Mouse (Mus musculus): ENCODE data around the gene Hsdl2. TPM values are rescaled to one million over a fixed set of nuclear protein-coding genes. Genes with fewer than 3 reads are reported as not detected.

Hsdl2 gene
- polyA plus RNA-seq, 1 experiment from 2014 or later = 31.8 TPM

DNA sequence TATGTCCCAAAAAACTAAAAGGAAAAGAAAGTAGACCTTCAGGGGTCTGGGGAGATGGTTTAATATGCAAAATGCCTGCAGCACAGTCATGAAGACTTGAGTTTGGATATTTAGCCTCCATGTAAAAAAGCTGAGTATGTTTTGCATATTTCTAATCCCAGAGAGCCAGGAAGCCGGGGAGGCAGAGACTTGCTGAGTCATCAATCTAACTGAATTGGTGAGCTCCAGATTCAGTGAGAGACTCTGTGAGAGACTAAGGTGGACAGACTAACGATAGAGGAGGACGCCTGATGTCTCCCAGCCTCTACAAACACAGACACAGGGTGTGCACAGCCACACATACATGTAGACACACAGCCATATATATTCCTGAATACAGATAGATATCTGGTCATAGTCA lies 23.5 kb downstream of the Hsdl2 start:
- ATAC-seq (ENCODE audit: insufficient read depth, low FRiP score) = no peak
- no peaks in the 10 kb centered on the region for H3K36me3 ChIP-seq (ENCODE audit: control insufficient read depth, insufficient read depth, low read length)
- H3K9ac ChIP-seq (ENCODE audit: low read length) = no peak overlapping the region
- H3K27me3 ChIP-seq (ENCODE audit: control insufficient read depth, insufficient read depth, low read length) = no peaks in the 10 kb centered on the region
- no peak overlapping the region for H3K4me3 ChIP-seq (replicated peaks; ENCODE audit: low read length)
- no peak overlapping the region for H3K4me2 ChIP-seq (ENCODE audit: low read depth, low read length)
- no peaks in the 10 kb centered on the region for H3K9me3 ChIP-seq (replicated peaks; ENCODE audit: control insufficient read depth, low read length)
- 67% methylated on average over 3 of the region's 3 CpGs for WGBS
- no peak overlapping the region for H3K27ac ChIP-seq (ENCODE audit: low read length)
- H3K4me1 ChIP-seq (ENCODE audit: control insufficient read depth, insufficient read depth, low read length) = no peaks in the 10 kb centered on the region

DNA sequence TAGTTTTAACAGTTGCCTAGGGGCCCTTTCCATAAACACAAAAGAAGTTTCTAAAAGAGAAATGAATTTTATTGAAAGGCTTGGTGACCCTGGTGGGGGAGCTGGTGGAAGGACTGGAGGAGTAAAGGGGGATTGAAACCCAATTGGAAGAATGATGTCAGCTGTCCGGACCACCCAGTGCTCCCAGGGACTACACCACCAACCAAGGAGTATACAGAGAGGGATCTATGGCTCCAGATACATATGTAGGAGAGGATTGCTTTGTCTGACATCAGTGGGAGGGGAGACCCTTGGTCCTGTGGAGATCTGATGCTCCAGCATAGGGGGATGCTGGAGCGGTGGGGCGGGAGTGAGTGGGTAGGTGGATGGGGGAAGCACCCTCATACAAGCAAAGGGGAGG lies 24.1 kb downstream of the Hsdl2 start:
- no peak overlapping the region for H3K4me2 ChIP-seq (ENCODE audit: low read depth, low read length)
- H3K9me3 ChIP-seq (replicated peaks; ENCODE audit: control insufficient read depth, low read length) = no peaks in the 10 kb centered on the region
- no peaks in the 10 kb centered on the region for H3K4me1 ChIP-seq (ENCODE audit: control insufficient read depth, insufficient read depth, low read length)
- no peak for ATAC-seq (ENCODE audit: insufficient read depth, low FRiP score)
- H3K36me3 ChIP-seq (ENCODE audit: control insufficient read depth, insufficient read depth, low read length) = no peaks in the 10 kb centered on the region
- H3K27me3 ChIP-seq (ENCODE audit: control insufficient read depth, insufficient read depth, low read length) = no peaks in the 10 kb centered on the region
- H3K9ac ChIP-seq (ENCODE audit: low read length) = no peak overlapping the region
- H3K4me3 ChIP-seq (replicated peaks; ENCODE audit: low read length) = no peak overlapping the region
- H3K27ac ChIP-seq (ENCODE audit: low read length) = no peak overlapping the region
- 94% methylated on average over 3 of the region's 3 CpGs for WGBS

DNA sequence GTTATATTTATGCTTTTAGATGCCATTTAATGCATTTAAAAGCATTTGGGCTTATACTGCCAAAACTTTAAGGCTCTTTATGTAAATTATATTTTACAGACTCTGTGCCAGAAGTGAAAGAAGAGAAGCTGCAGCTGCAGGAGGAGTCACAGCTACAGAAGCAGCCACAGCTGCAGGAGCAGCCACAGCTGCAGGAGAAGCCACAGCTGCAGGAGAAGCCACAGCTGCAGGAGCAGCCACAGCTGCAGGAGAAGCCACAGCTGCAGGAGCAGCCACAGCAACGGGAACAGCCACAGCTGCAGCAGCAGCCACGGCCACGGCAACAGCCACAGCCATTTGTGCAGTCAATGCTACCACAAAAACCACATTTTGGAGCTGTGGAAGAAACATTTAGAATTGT lies 29.0 kb downstream of the Hsdl2 start:
- Histone ChIP-seq H3K9ac (ENCODE audit: low read length) (no peak overlapping the region), H3K4me3 (replicated peaks; ENCODE audit: low read length) (no peak overlapping the region), H3K4me1 (ENCODE audit: control insufficient read depth, insufficient read depth, low read length) (no peaks in the 10 kb centered on the region), H3K27ac (ENCODE audit: low read length) (peak overlapping the region; percentile 46), H3K36me3 (ENCODE audit: control insufficient read depth, insufficient read depth, low read length) (no peaks in the 10 kb centered on the region), H3K9me3 (replicated peaks; ENCODE audit: control insufficient read depth, low read length) (no peaks in the 10 kb centered on the region), H3K27me3 (ENCODE audit: control insufficient read depth, insufficient read depth, low read length) (no peaks in the 10 kb centered on the region), H3K4me2 (ENCODE audit: low read depth, low read length) (no peak overlapping the region)
- 57% methylated on average over 3 of the region's 3 CpGs for WGBS
- no peak for ATAC-seq (ENCODE audit: insufficient read depth, low FRiP score)

DNA sequence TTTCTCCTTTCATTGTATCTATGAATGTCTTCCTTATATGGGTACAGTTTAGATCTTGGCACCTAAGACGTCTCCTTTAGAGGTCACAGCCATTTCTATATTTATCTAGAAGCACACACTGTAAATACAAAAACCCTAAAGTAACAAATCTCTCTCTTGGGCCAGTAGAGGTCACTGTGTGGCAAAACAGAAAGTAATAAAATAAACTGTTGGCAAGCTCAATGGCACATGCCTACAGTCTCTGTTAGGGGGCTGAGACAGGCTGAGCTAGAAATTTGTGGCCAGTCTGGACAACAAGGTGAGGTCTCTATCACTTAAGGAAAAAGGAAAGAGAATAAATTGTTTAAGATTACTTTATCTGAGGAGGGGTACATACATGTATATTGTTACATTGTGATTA lies 33.6 kb downstream of the Hsdl2 start:
- Histone ChIP-seq H3K4me2 (ENCODE audit: low read depth, low read length) (no peak overlapping the region), H3K27ac (ENCODE audit: low read length) (no peak overlapping the region), H3K4me1 (ENCODE audit: control insufficient read depth, insufficient read depth, low read length) (no peaks in the 10 kb centered on the region), H3K9me3 (replicated peaks; ENCODE audit: control insufficient read depth, low read length) (no peaks in the 10 kb centered on the region), H3K9ac (ENCODE audit: low read length) (no peak overlapping the region), H3K4me3 (replicated peaks; ENCODE audit: low read length) (no peak overlapping the region), H3K36me3 (ENCODE audit: control insufficient read depth, insufficient read depth, low read length) (no peaks in the 10 kb centered on the region), H3K27me3 (ENCODE audit: control insufficient read depth, insufficient read depth, low read length) (no peaks in the 10 kb centered on the region)
- WGBS = 17% methylated on average over 1 of the region's 1 CpGs
- ATAC-seq (ENCODE audit: insufficient read depth, low FRiP score) = no peak

- Histone ChIP-seq H3K9me3 (replicated peaks; ENCODE audit: control insufficient read depth, low read length) (no peaks in the 10 kb centered on the region), H3K27ac (ENCODE audit: low read length) (no peak overlapping the region), H3K4me1 (ENCODE audit: control insufficient read depth, insufficient read depth, low read length) (no peaks in the 10 kb centered on the region), H3K4me2 (ENCODE audit: low read depth, low read length) (no peak overlapping the region), H3K36me3 (ENCODE audit: control insufficient read depth, insufficient read depth, low read length) (no peaks in the 10 kb centered on the region), H3K9ac (ENCODE audit: low read length) (no peak overlapping the region), H3K4me3 (replicated peaks; ENCODE audit: low read length) (no peak overlapping the region), H3K27me3 (ENCODE audit: control insufficient read depth, insufficient read depth, low read length) (no peaks in the 10 kb centered on the region)
- ATAC-seq (ENCODE audit: insufficient read depth, low FRiP score) = no peak
- 83% methylated on average over 5 of the region's 5 CpGs for WGBS
These were observed 38.4 kb downstream of the Hsdl2 start for GRCm38 (mm10) chr4:59619611-59620245.

DNA sequence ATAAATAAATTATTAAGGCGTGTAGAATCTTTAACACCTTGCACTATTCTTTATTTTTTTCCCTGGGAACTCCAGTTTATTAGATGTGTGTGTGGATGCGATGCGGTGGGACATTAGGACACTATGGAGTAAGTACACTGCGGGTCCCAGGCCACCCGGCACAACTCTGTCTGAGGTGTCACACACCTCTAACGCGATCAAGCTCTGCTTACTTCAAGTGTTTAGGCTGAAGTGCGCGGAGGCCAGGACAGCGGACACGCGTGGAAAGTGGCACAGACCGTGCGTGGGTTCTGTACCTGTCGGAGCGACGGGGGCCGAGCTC lies 44.3 kb downstream of the Hsdl2 start:
- Histone ChIP-seq H3K36me3 (ENCODE audit: control insufficient read depth, insufficient read depth, low read length) (no peaks in the 10 kb centered on the region), H3K9me3 (replicated peaks; ENCODE audit: control insufficient read depth, low read length) (no peaks in the 10 kb centered on the region), H3K27me3 (ENCODE audit: control insufficient read depth, insufficient read depth, low read length) (no peaks in the 10 kb centered on the region), H3K9ac (ENCODE audit: low read length) (peak overlapping the region; percentile 92), H3K4me3 (replicated peaks; ENCODE audit: low read length) (peak overlapping the region; percentile 96), H3K27ac (ENCODE audit: low read length) (peak overlapping the region; percentile 38; the same call in 1 of the 2 replicates), H3K4me1 (ENCODE audit: control insufficient read depth, insufficient read depth, low read length) (peaks cover 12% of the 10 kb centered on the region), H3K4me2 (ENCODE audit: low read depth, low read length) (peak overlapping the region; percentile 68)
- 2% methylated on average over 18 of the region's 18 CpGs for WGBS
- ATAC-seq (ENCODE audit: insufficient read depth, low FRiP score) = no peak

GRCm38 (mm10) chr4:59625998-59626910 lies 44.9 kb downstream of the Hsdl2 start, which contains the start of gene E130308A19Rik:
E130308A19Rik (plus strand) TSS chr4:59626211.
- Histone ChIP-seq H3K4me2 (ENCODE audit: low read depth, low read length) (peak within 1 kb of the TSS; percentile 68), H3K4me1 (ENCODE audit: control insufficient read depth, insufficient read depth, low read length) (peaks cover 12% of the 10 kb centered on the region), H3K9me3 (replicated peaks; ENCODE audit: control insufficient read depth, low read length) (no peaks in the 10 kb centered on the region), H3K4me3 (replicated peaks; ENCODE audit: low read length) (peak within 1 kb of the TSS; percentile 96), H3K27me3 (ENCODE audit: control insufficient read depth, insufficient read depth, low read length) (no peaks in the 10 kb centered on the region), H3K27ac (ENCODE audit: low read length) (peak within 1 kb of the TSS; percentile 57), H3K9ac (ENCODE audit: low read length) (peak within 1 kb of the TSS; percentile 92), H3K36me3 (ENCODE audit: control insufficient read depth, insufficient read depth, low read length) (no peaks in the 10 kb centered on the region)
- ATAC-seq (ENCODE audit: insufficient read depth, low FRiP score) = peak; percentile 94
- 1% methylated on average over 101 of the region's 120 CpGs for WGBS

GRCm38 (mm10) chr4:59628255-59628654 lies 46.9 kb downstream of the Hsdl2 start:
- Histone ChIP-seq H3K4me2 (ENCODE audit: low read depth, low read length) (no peak overlapping the region), H3K9ac (ENCODE audit: low read length) (no peak overlapping the region), H3K27ac (ENCODE audit: low read length) (no peak overlapping the region), H3K9me3 (replicated peaks; ENCODE audit: control insufficient read depth, low read length) (no peaks in the 10 kb centered on the region), H3K4me3 (replicated peaks; ENCODE audit: low read length) (no peak overlapping the region), H3K36me3 (ENCODE audit: control insufficient read depth, insufficient read depth, low read length) (no peaks in the 10 kb centered on the region), H3K4me1 (ENCODE audit: control insufficient read depth, insufficient read depth, low read length) (peaks cover 12% of the 10 kb centered on the region), H3K27me3 (ENCODE audit: control insufficient read depth, insufficient read depth, low read length) (no peaks in the 10 kb centered on the region)
- WGBS = 54% methylated on average over 4 of the region's 4 CpGs
- ATAC-seq (ENCODE audit: insufficient read depth, low FRiP score) = no peak

DNA sequence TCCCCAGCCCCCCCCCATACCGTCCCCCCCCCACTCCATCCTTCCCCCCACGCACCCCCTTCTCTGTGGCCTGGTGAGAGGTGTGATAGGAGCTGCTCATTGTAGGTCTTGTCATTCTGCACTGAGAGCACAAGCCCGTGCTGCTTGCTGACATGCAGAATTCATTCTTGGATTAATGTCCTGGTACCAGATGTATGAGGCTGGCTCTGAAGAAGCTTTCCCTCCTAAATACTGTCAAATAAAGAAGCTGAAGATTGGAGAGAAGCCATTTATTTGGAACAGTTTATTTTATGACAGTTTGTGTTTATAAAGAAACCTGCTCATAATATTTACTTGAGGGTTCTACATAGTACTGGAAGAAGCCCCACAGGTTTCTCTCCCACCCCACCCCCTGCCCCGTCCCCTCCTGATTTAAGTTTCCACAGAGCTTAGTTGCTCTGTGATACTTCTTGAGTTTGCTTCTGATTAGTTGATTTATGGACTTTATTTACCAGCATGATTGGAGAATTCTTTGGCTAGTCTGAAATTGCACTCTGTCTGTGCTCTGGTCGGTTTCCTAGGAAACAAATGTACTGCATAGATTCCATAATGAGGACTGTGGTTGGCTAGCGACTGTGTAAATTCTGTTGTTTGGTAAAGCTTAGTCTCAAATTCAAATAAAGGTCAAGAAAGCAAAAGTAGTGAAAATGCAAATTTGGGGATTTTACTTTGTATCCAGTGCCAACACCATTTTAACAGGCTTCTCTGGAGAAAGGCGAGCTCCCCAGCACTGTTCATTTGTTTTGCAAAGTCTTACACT lies 47.9 kb downstream of the Hsdl2 start:
- Histone ChIP-seq H3K27me3 (ENCODE audit: control insufficient read depth, insufficient read depth, low read length) (no peaks in the 10 kb centered on the region), H3K4me2 (ENCODE audit: low read depth, low read length) (no peak overlapping the region), H3K4me1 (ENCODE audit: control insufficient read depth, insufficient read depth, low read length) (peaks cover 12% of the 10 kb centered on the region), H3K9ac (ENCODE audit: low read length) (no peak overlapping the region), H3K27ac (ENCODE audit: low read length) (peak overlapping the region; percentile 18), H3K9me3 (replicated peaks; ENCODE audit: control insufficient read depth, low read length) (no peaks in the 10 kb centered on the region), H3K36me3 (ENCODE audit: control insufficient read depth, insufficient read depth, low read length) (no peaks in the 10 kb centered on the region), H3K4me3 (replicated peaks; ENCODE audit: low read length) (no peak overlapping the region)
- ATAC-seq (ENCODE audit: insufficient read depth, low FRiP score) = no peak
- WGBS = 18% methylated on average over 7 of the region's 7 CpGs
